Mouse (Mus musculus): Measurements from ENCODE around the gene 4930558K02Rik. TPM values are rescaled to one million over a fixed set of nuclear protein-coding genes. Genes with fewer than 3 reads are reported as not detected.

Gene 4930558K02Rik
- polyA plus RNA-seq, 1 experiment from 2014 or later, result not detected

- Histone ChIP-seq H3K4me1 (replicated peaks) (peaks cover 35% of the 10 kb centered on the region), H3K9ac (no peak overlapping the region), H3K27ac (replicated peaks) (no peak overlapping the region), H3K9me3 (replicated peaks) (no peaks in the 10 kb centered on the region), H3K4me2 (no peak overlapping the region), H3K27me3 (no peaks in the 10 kb centered on the region), H3K4me3 (replicated peaks) (no peak overlapping the region), H3K36me3 (replicated peaks) (peaks cover 8% of the 10 kb centered on the region)
- ATAC-seq (ENCODE audit: insufficient read depth), result no peak
- WGBS (ENCODE audit: insufficient replicate concordance), result 84% methylated on average over 9 of the region's 9 CpGs
Measured at GRCm38 (mm10) chr1:161970874-161971273, 8.6 kb downstream of the 4930558K02Rik start.

GRCm38 (mm10) chr1:161968589-161969407 lies 10.6 kb downstream of the 4930558K02Rik start, which contains the start of gene Pigc:
Pigc (plus strand) TSS chr1:161969186.
- peak; percentile 94 for ATAC-seq (ENCODE audit: insufficient read depth)
- H3K27me3 ChIP-seq, result peaks cover 9% of the 10 kb centered on the region
- peaks cover 21% of the 10 kb centered on the region for H3K4me1 ChIP-seq (replicated peaks)
- WGBS (ENCODE audit: insufficient replicate concordance), result 5% methylated on average over 38 of the region's 38 CpGs
- peak within 1 kb of the TSS; percentile 94 for H3K9ac ChIP-seq
- H3K27ac ChIP-seq (replicated peaks), result peak within 1 kb of the TSS; percentile 83
- H3K36me3 ChIP-seq (replicated peaks), result peaks cover 8% of the 10 kb centered on the region
- H3K4me3 ChIP-seq (replicated peaks), result peak within 1 kb of the TSS; percentile 95
- H3K9me3 ChIP-seq (replicated peaks), result no peaks in the 10 kb centered on the region
- peak within 1 kb of the TSS; percentile 79 for H3K4me2 ChIP-seq

GRCm38 (mm10) chr1:161967936-161968335 lies 11.5 kb downstream of the 4930558K02Rik start:
- Histone ChIP-seq H3K9ac (no peak overlapping the region), H3K9me3 (replicated peaks) (no peaks in the 10 kb centered on the region), H3K36me3 (replicated peaks) (peaks cover 8% of the 10 kb centered on the region), H3K27ac (replicated peaks) (no peak overlapping the region), H3K4me2 (no peak overlapping the region), H3K4me1 (replicated peaks) (peaks cover 21% of the 10 kb centered on the region), H3K4me3 (replicated peaks) (no peak overlapping the region), H3K27me3 (peaks cover 11% of the 10 kb centered on the region)
- WGBS (ENCODE audit: insufficient replicate concordance), result 71% methylated on average over 2 of the region's 2 CpGs
- ATAC-seq (ENCODE audit: insufficient read depth), result no peak

GRCm38 (mm10) chr1:161962465-161963377 lies 16.7 kb downstream of the 4930558K02Rik start:
- no peaks in the 10 kb centered on the region for H3K36me3 ChIP-seq (replicated peaks)
- H3K4me1 ChIP-seq (replicated peaks), result no peaks in the 10 kb centered on the region
- H3K9ac ChIP-seq, result no peak overlapping the region; the same call in 1 of the 2 replicates
- ATAC-seq (ENCODE audit: insufficient read depth), result 0 out of 2 replicates have a peak, but pooled peaks have one; percentile 43
- H3K9me3 ChIP-seq (replicated peaks), result no peaks in the 10 kb centered on the region
- peaks cover 11% of the 10 kb centered on the region for H3K27me3 ChIP-seq
- H3K4me2 ChIP-seq, result no peak overlapping the region
- no peak overlapping the region for H3K27ac ChIP-seq (replicated peaks)
- WGBS (ENCODE audit: insufficient replicate concordance), result 41% methylated on average over 3 of the region's 3 CpGs
- H3K4me3 ChIP-seq (replicated peaks), result no peak overlapping the region

- Histone ChIP-seq H3K27me3 (no peaks in the 10 kb centered on the region), H3K9ac (no peak overlapping the region), H3K36me3 (replicated peaks) (no peaks in the 10 kb centered on the region), H3K4me2 (no peak overlapping the region), H3K27ac (replicated peaks) (no peak overlapping the region), H3K4me3 (replicated peaks) (no peak overlapping the region), H3K4me1 (replicated peaks) (peaks cover 5% of the 10 kb centered on the region; the same call in 1 of the 2 replicates), H3K9me3 (replicated peaks) (no peaks in the 10 kb centered on the region)
- no peak for ATAC-seq (ENCODE audit: insufficient read depth)
- 74% methylated on average over 19 of the region's 19 CpGs for WGBS (ENCODE audit: insufficient replicate concordance)
Measured at GRCm38 (mm10) chr1:161957964-161958950, 21.2 kb downstream of the 4930558K02Rik start.

- Histone ChIP-seq H3K27me3 (no peaks in the 10 kb centered on the region), H3K9me3 (replicated peaks) (no peaks in the 10 kb centered on the region), H3K27ac (replicated peaks) (no peak overlapping the region), H3K4me1 (replicated peaks) (peaks cover 5% of the 10 kb centered on the region; the same call in 1 of the 2 replicates), H3K4me3 (replicated peaks) (no peak overlapping the region), H3K36me3 (replicated peaks) (no peaks in the 10 kb centered on the region), H3K4me2 (no peak overlapping the region), H3K9ac (no peak overlapping the region)
- ATAC-seq (ENCODE audit: insufficient read depth), result no peak
- 41% methylated on average over 5 of the region's 5 CpGs for WGBS (ENCODE audit: insufficient replicate concordance)
Measured at GRCm38 (mm10) chr1:161955846-161956245, 23.6 kb downstream of the 4930558K02Rik start.

GRCm38 (mm10) chr1:161952599-161952998 lies 26.8 kb downstream of the 4930558K02Rik start:
- no peak overlapping the region for H3K4me2 ChIP-seq
- H3K4me3 ChIP-seq (replicated peaks), result no peak overlapping the region
- no peaks in the 10 kb centered on the region for H3K27me3 ChIP-seq
- H3K9me3 ChIP-seq (replicated peaks), result no peaks in the 10 kb centered on the region
- WGBS (ENCODE audit: insufficient replicate concordance), result 45% methylated on average over 1 of the region's 1 CpGs
- no peaks in the 10 kb centered on the region for H3K36me3 ChIP-seq (replicated peaks)
- no peak for ATAC-seq (ENCODE audit: insufficient read depth)
- H3K27ac ChIP-seq (replicated peaks), result no peak overlapping the region
- H3K4me1 ChIP-seq (replicated peaks), result peaks cover 5% of the 10 kb centered on the region; the same call in 1 of the 2 replicates
- no peak overlapping the region for H3K9ac ChIP-seq

- WGBS (ENCODE audit: insufficient replicate concordance), result 59% methylated on average over 5 of the region's 5 CpGs
- Histone ChIP-seq H3K4me3 (replicated peaks) (no peak overlapping the region), H3K9ac (no peak overlapping the region), H3K4me2 (no peak overlapping the region), H3K9me3 (replicated peaks) (no peaks in the 10 kb centered on the region), H3K27me3 (no peaks in the 10 kb centered on the region), H3K4me1 (replicated peaks) (peaks cover 5% of the 10 kb centered on the region; the same call in 1 of the 2 replicates), H3K36me3 (replicated peaks) (no peaks in the 10 kb centered on the region), H3K27ac (replicated peaks) (no peak overlapping the region)
- no peak for ATAC-seq (ENCODE audit: insufficient read depth)
Measured at GRCm38 (mm10) chr1:161951009-161951779, 28.2 kb downstream of the 4930558K02Rik start.

GRCm38 (mm10) chr1:161942082-161942481 lies 37.4 kb downstream of the 4930558K02Rik start:
- Histone ChIP-seq H3K4me2 (no peak overlapping the region), H3K36me3 (replicated peaks) (no peaks in the 10 kb centered on the region), H3K4me3 (replicated peaks) (no peak overlapping the region), H3K4me1 (replicated peaks) (no peaks in the 10 kb centered on the region), H3K9me3 (replicated peaks) (no peaks in the 10 kb centered on the region), H3K9ac (no peak overlapping the region), H3K27me3 (no peaks in the 10 kb centered on the region), H3K27ac (replicated peaks) (no peak overlapping the region)
- 67% methylated on average over 2 of the region's 2 CpGs for WGBS (ENCODE audit: insufficient replicate concordance)
- ATAC-seq (ENCODE audit: insufficient read depth), result no peak

- 64% methylated on average over 4 of the region's 4 CpGs for WGBS (ENCODE audit: insufficient replicate concordance)
- Histone ChIP-seq H3K4me2 (no peak overlapping the region), H3K27ac (replicated peaks) (no peak overlapping the region), H3K9me3 (replicated peaks) (no peaks in the 10 kb centered on the region), H3K4me1 (replicated peaks) (no peaks in the 10 kb centered on the region), H3K27me3 (no peaks in the 10 kb centered on the region), H3K9ac (no peak overlapping the region), H3K4me3 (replicated peaks) (no peak overlapping the region), H3K36me3 (replicated peaks) (no peaks in the 10 kb centered on the region)
- ATAC-seq (ENCODE audit: insufficient read depth), result no peak
Measured at GRCm38 (mm10) chr1:161932286-161932685, 47.1 kb downstream of the 4930558K02Rik start.
